Comparison of ENCODE assay signal across 24 mouse cellular contexts in the genomic region with DNA sequence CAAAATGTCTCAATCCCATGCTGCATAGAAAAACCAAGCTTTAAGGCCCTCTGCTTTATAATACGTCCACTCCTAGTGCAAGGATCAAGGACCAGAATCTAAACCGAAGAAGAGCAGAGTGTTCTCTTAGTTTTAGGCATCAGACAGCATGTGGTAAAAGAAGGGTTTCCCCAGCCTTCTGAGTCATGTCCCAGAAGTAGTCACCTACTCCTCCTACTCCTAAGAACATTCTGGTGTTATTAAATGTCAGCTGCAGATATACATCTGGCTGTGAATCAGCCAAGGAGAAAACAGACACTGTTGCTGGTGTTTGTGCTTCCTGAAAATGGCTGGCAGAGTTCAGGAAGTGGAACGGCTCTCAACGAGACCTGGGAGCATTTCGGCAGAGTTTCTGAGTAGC.
DNase-seq lines count a peak whose midpoint lies in the region; ATAC-seq lines count a peak whose summit lies in the region.
"Had no signal": no experiment of that assay in that cellular context is flagged by ENCODE, and none has a peak within 500 bp of the region (broad histone marks: within the 10 kb centered on the region; RNA-seq: fewer than 3 reads in every experiment).

No protein-coding gene starts in this region.

- DNase-seq in frontal cortex, postnatal 36 days (ENCODE audit: low spot score in 2 of 2) = no peak
- DNase-seq in layer of hippocampus, adult 9-11 months = peak; percentile 6
- DNase-seq in layer of hippocampus, adult 8-10 months (ENCODE audit: low spot score in 2 of 2) = no peak
- peak; percentile 28 for DNase-seq in right cerebral cortex, adult 18-20 months
- no peak for DNase-seq in right cerebral cortex, postnatal 4 days
- peak; percentile 1 for DNase-seq in skeletal muscle tissue, adult 2 months (ENCODE audit: low read depth, low spot score)
- no peak for DNase-seq in kidney, postnatal 14 days
- DNase-seq: adrenal gland, adult 8-10 months; adrenal gland, postnatal 14 days; adrenal gland, postnatal 36 days; B cell, adult 2 months; cerebellum, adult 11 months; cerebellum, adult 18-20 months; cerebellum, adult 8-10 months; cerebellum, adult 9-11 months; cerebellum, postnatal 14 days; cerebellum, postnatal 36 days; embryo, embryonic 11 days had no signal

- peak; percentile 77; the same call in 1 of the 2 replicates for ATAC-seq in frontal cortex, adult (ENCODE audit: low TSS enrichment)
- ATAC-seq: activated CD4-positive, CD25-positive, alpha-beta regulatory T cell, adult 4 months; CD4-positive, CD25-positive, alpha-beta regulatory T cell, adult 4 months; forebrain, embryonic 14.5 days; forebrain, embryonic 16.5 days; Patski had no signal

Comparison
In these comparisons a context has a peak if more than half of its experiments do, and no peak if none do; other contexts are left out.
1. DNase-seq: peak in layer of hippocampus, adult 9-11 months (single experiment), right cerebral cortex, adult 18-20 months (single experiment) and skeletal muscle tissue, adult 2 months (single experiment); none in frontal cortex, postnatal 36 days (0 of 2), layer of hippocampus, adult 8-10 months (0 of 2), right cerebral cortex, postnatal 4 days (single experiment) and kidney, postnatal 14 days (single experiment).